Mouse (Mus musculus) kidney, adult 2 months (tissue): Measurements from ENCODE around the gene Cnpy3. TPM values are rescaled to one million over a fixed set of nuclear protein-coding genes. Genes with fewer than 3 reads are reported as not detected.

Experiments
- DNase-seq: peaks from one replicate; pipeline ENCODE4 v3.0.0; 2021
- H3K27ac ChIP-seq: fragments of 200-500 bp; 2 replicates; pipeline ENCODE4 v1.5.1; 2012; ENCODE audit warnings: low read depth, low read length, control low read depth, inconsistent platforms; ENCODE audit not compliant: insufficient read depth
- H3K27me3 ChIP-seq: fragments of 200-500 bp; replicated peaks from 2 replicates; pipeline ENCODE4 v1.6.1; 2012; ENCODE audit warnings: mild to moderate bottlenecking, moderate library complexity, low read length, inconsistent platforms; ENCODE audit not compliant: control insufficient read depth, insufficient read depth
- H3K36me3 ChIP-seq: fragments of 200-500 bp; 2 replicates; pipeline ENCODE4 v1.6.1; 2012; ENCODE audit warnings: mild to moderate bottlenecking, moderate library complexity, low read length, inconsistent platforms; ENCODE audit not compliant: control insufficient read depth, insufficient read depth
- H3K4me1 ChIP-seq: fragments of 200-500 bp; 2 replicates; pipeline ENCODE4 v1.6.1; 2011; ENCODE audit warnings: low read length; ENCODE audit not compliant: control insufficient read depth, insufficient read depth
- H3K4me3 ChIP-seq: fragments of 200-500 bp; 2 replicates; pipeline ENCODE4 v1.5.1; 2011; ENCODE audit warnings: mild to moderate bottlenecking, low read depth, low read length, control low read depth; ENCODE audit not compliant: insufficient read depth
- CTCF ChIP-seq: fragments of 200-500 bp; conservative IDR thresholded peaks from 2 replicates; pipeline ENCODE4 v1.5.1; 2011; ENCODE audit warnings: low read depth, mild to moderate bottlenecking, control low read depth, low read length, moderate library complexity, mixed read lengths; ENCODE audit not compliant: insufficient read depth, insufficient read length
- POLR2A ChIP-seq: fragments of 200-500 bp; IDR thresholded peaks from one replicate; pipeline ENCODE4 v1.6.1; 2011; ENCODE audit warnings: low read depth, low read length, control low read depth
- WGBS: fragments of 180-500 bp; shearing (Covaris S2); methylation state at CpG from one replicate; pipeline ENCODE4 v1.1.7; 2018; 5-methylcytosine and 5-hydroxymethylcytosine counted together
- polyA plus RNA-seq: library from polyadenylated mRNA; depleted of rRNA; stranded (reverse); fragments of >200 nt; gene quantifications from 2 replicates; pipeline ENCODE4 v1.2.3, GENCODE M21; 2012; rRNA removed

Cnpy3 gene
- polyA plus RNA-seq, 1 experiment: 48.3 TPM

DNA sequence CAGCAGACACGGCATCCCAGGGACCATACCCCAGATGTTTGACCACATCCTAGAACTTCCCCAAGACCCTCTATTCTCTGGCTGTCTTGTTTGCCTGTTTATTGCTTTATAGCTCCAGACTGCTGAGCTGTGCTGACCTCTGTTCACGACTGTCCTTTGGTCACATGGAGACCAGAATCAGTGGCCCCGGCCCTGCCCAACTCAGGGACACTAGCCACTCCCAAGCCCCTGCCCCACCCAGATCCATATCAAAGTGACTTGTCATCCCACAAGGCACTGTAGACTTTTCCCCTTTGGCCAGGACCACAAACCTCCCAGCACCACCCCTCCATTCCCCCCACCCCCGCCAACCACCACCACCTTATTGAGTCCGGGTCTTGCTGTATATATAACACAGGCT lies 52.8 kb downstream of the Cnpy3 start:
- H3K4me3 ChIP-seq: no peak overlapping the region
- no peaks in the 10 kb centered on the region for H3K27me3 ChIP-seq
- no peak overlapping the region for H3K27ac ChIP-seq
- 72% methylated on average over 5 of the region's 5 CpGs for WGBS
- no peak for DNase-seq
- H3K36me3 ChIP-seq: no peaks in the 10 kb centered on the region
- H3K4me1 ChIP-seq: peaks cover 3% of the 10 kb centered on the region; the same call in 1 of the 2 replicates
- TF ChIP-seq POLR2A (no peak), CTCF (no peak)

DNA sequence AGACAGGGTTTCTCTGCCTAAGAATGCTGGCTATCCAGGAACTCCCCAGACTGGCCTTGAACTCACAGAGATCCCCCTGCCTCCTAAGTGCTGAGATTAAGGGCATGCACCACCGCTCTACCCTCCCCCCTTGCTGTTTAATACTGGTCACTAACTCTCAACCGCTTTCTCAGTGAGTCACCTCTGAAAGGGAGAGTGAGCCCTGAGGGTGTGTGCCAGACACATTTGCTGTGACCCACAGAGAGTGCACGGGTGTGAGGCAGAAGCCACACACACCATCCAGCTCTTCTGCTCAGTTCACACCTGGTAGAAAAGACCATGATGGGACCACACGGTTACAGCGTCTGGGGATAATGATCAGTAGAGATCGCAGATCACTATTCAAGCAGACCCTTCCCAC lies 53.5 kb downstream of the Cnpy3 start:
- Histone ChIP-seq H3K4me3 (no peak overlapping the region), H3K27ac (no peak overlapping the region), H3K4me1 (no peaks in the 10 kb centered on the region), H3K27me3 (no peaks in the 10 kb centered on the region), H3K36me3 (no peaks in the 10 kb centered on the region)
- TF ChIP-seq CTCF: no peak
- TF ChIP-seq POLR2A: no peak
- DNase-seq: no peak
- 84% methylated on average over 6 of the region's 6 CpGs for WGBS

DNA sequence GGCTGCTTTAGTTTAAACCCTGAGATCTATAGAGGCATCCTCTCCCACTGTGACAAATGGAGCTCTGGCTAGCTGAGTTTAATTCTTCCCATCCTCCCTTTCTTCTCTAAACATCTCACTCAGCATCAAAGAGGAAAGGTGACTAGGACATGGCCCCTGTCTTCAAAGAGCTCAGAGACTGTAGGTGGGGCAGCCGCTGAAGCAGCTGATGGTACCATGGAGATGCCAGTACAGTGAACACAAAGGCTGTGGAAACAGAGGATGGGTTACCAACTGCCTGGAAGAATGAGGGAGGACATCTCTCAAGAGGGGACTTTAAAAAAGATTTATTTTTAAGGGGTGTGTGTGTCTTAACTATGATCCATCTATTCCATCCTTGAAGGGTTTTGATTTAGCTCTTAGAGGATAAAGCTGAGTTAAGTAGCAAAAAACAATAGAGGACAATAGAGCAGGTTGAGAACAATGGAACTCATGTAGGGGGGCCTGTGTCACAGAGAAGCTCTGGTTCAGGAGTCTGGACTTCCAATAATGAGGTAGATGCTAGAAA lies 57.4 kb downstream of the Cnpy3 start:
- 69% methylated on average over 1 of the region's 1 CpGs for WGBS
- TF ChIP-seq CTCF: no peak
- no peak for TF ChIP-seq POLR2A
- no peaks in the 10 kb centered on the region for H3K4me1 ChIP-seq
- H3K27ac ChIP-seq: no peak overlapping the region
- no peaks in the 10 kb centered on the region for H3K27me3 ChIP-seq
- DNase-seq: no peak
- H3K4me3 ChIP-seq: no peak overlapping the region
- no peaks in the 10 kb centered on the region for H3K36me3 ChIP-seq

DNA sequence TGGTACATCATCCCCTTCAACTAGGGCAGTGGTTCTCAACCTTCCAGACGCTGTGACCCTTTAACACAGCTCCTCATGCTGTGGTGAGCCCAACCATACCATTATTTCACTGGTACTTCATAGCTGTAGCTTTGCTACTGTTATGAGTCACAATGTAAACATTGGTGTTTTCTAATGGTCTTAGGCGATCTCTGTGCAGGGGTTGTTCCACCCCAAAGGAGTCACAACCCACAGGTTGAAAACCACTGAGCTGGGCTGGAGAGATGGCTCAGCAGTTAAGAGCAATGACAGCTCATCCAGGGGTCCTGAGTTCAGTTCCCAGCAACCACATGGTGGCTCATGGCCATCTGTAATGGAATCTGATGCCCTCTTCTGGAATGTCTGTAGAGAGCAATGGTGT lies 60.6 kb downstream of the Cnpy3 start:
- no peak for DNase-seq
- H3K4me1 ChIP-seq: no peaks in the 10 kb centered on the region
- no peak overlapping the region for H3K27ac ChIP-seq
- TF ChIP-seq POLR2A (no peak), CTCF (no peak)
- H3K4me3 ChIP-seq: no peak overlapping the region
- no peaks in the 10 kb centered on the region for H3K36me3 ChIP-seq
- 90% methylated on average over 2 of the region's 2 CpGs for WGBS
- H3K27me3 ChIP-seq: no peaks in the 10 kb centered on the region

DNA sequence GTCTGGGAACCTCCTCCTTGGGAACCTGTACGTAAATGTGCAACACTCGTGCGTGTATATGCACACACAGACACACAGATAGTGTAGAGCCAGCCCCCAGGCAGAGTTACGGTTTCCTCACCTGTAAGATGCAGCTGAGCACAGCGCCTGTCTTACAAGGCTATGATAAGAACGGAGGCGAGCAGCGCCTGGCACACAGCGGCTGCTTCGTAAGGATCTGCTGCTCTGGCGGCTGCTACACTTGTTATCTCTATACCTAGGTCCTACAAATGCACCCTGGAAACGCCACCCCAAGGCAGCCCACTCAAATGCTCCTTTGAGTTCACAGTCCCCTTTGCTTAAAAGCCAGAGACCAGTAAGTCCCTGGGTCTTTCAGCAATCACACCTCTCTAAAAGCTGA lies 61.3 kb downstream of the Cnpy3 start:
- Histone ChIP-seq H3K4me3 (no peak overlapping the region), H3K36me3 (no peaks in the 10 kb centered on the region), H3K27me3 (no peaks in the 10 kb centered on the region), H3K27ac (no peak overlapping the region), H3K4me1 (no peaks in the 10 kb centered on the region)
- no peak for DNase-seq
- WGBS: 95% methylated on average over 12 of the region's 12 CpGs
- TF ChIP-seq POLR2A (no peak), CTCF (no peak)

DNA sequence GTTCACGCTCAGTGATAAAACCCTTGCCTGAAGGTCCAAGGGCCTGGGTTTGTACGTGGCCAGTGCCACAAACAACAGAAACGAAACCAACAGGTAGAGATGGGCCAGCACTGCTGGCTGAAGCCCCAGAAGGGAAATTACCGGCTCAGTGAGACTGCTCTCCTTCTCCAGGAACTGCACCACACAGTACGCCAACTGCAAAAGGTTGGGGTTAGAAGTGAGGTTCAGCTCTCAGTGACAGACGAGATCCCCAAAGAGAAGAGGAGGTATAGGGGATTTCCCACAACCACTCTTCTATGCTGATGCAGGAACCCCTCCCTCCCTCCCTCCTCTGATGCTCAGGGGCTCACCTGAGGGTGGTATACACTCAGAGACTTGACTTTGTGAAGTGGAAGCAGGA lies 66.1 kb downstream of the Cnpy3 start:
- H3K4me3 ChIP-seq: no peak overlapping the region
- no peaks in the 10 kb centered on the region for H3K36me3 ChIP-seq
- no peak for DNase-seq
- peaks cover 5% of the 10 kb centered on the region for H3K4me1 ChIP-seq
- H3K27me3 ChIP-seq: no peaks in the 10 kb centered on the region
- H3K27ac ChIP-seq: no peak overlapping the region
- TF ChIP-seq POLR2A (no peak), CTCF (no peak)
- WGBS: 84% methylated on average over 6 of the region's 6 CpGs

Other genes with a start within 250 kb of the Cnpy3 start
- gene Cul9, start 205.8 kb downstream of the Cnpy3 start, polyA plus RNA-seq: 27.0 and 32.4 TPM in 2 replicates
- gene Srf, start 196.0 kb downstream of the Cnpy3 start, polyA plus RNA-seq: 67.0 and 86.3 TPM in 2 replicates
- gene Ptk7, start 122.7 kb downstream of the Cnpy3 start, polyA plus RNA-seq: 8.1 and 9.4 TPM in 2 replicates
- 60.7 and 62.8 TPM in 2 replicates for gene Klc4, start 106.2 kb downstream of the Cnpy3 start, polyA plus RNA-seq
- gene Mrpl2, start 106.0 kb downstream of the Cnpy3 start, polyA plus RNA-seq: 116 and 134 TPM in 2 replicates
- gene Cul7, start 101.9 kb downstream of the Cnpy3 start, polyA plus RNA-seq: 30.2 and 34.0 TPM in 2 replicates
- 37.1 and 41.1 TPM in 2 replicates for gene Rrp36, start 77.9 kb downstream of the Cnpy3 start, polyA plus RNA-seq
- gene Mea1, start 73.4 kb downstream of the Cnpy3 start, polyA plus RNA-seq: 89.2 and 99.3 TPM in 2 replicates
- gene Klhdc3, start 71.3 kb downstream of the Cnpy3 start, polyA plus RNA-seq: 88.6 and 90.6 TPM in 2 replicates
- gene Ppp2r5d, start 47.1 kb downstream of the Cnpy3 start, polyA plus RNA-seq: 37.2 and 38.9 TPM in 2 replicates
- 68.2 and 84.1 TPM in 2 replicates for gene Pex6, start 40.8 kb downstream of the Cnpy3 start, polyA plus RNA-seq
- 54.3 and 59.7 TPM in 2 replicates for gene Gnmt, start 23.0 kb downstream of the Cnpy3 start, polyA plus RNA-seq
- 0.06 TPM in 1 of 2 replicates, not detected in the other for gene Ptcra, start 11.5 kb upstream of the Cnpy3 start, polyA plus RNA-seq
- gene 2310039H08Rik, start 20.4 kb upstream of the Cnpy3 start, polyA plus RNA-seq: 131 and 174 TPM in 2 replicates
- 30.5 and 38.4 TPM in 2 replicates for gene Rpl7l1, start 30.5 kb upstream of the Cnpy3 start, polyA plus RNA-seq
- 11.4 and 11.8 TPM in 2 replicates for gene Bicral, start 106.3 kb upstream of the Cnpy3 start, polyA plus RNA-seq
- gene Tbcc, start 138.5 kb upstream of the Cnpy3 start, polyA plus RNA-seq: 17.2 and 19.6 TPM in 2 replicates
- not detected in 2 replicates for gene Prph2, start 158.2 kb upstream of the Cnpy3 start, polyA plus RNA-seq